Mouse (Mus musculus) neural tube, embryonic 14.5 days (tissue): Measurements from ENCODE around the gene Lsm11. TPM values are rescaled to one million over a fixed set of nuclear protein-coding genes. Genes with fewer than 3 reads are reported as not detected.
"Not testable (repeated sequence)": the region's sequence is repeated elsewhere in the genome, so short reads cannot be mapped to it uniquely, and the experiment has no call there.

Source experiments
- ATAC-seq: fragments of 200-750 bp; cut with Nextera tagmentation; 2 replicates; pipeline ENCODE4 v1.8.0; 2017; ENCODE audit warnings: low read depth, mild to moderate bottlenecking, moderate TSS enrichment, moderate library complexity
- H3K27ac ChIP-seq: fragments of 300-500 bp; sonication (generic); 2 replicates; pipeline ENCODE4 v1.5.1; 2014; ENCODE audit warnings: low read depth, mild to moderate bottlenecking, control low read depth, low read length, moderate library complexity, mixed read lengths
- H3K27me3 ChIP-seq: fragments of 300-500 bp; sonication (generic); 2 replicates; pipeline ENCODE4 v1.6.1; 2014; ENCODE audit warnings: low read length; ENCODE audit not compliant: control insufficient read depth, insufficient read depth
- H3K36me3 ChIP-seq: fragments of 300-500 bp; sonication (generic); 2 replicates; pipeline ENCODE4 v1.6.1; 2014; ENCODE audit warnings: low read length, mixed read lengths; ENCODE audit not compliant: control insufficient read depth, insufficient read depth
- H3K4me1 ChIP-seq: fragments of 300-500 bp; sonication (generic); 2 replicates; pipeline ENCODE4 v1.6.1; 2014; ENCODE audit warnings: low read length; ENCODE audit not compliant: control insufficient read depth, insufficient read depth
- H3K4me2 ChIP-seq: fragments of 300-500 bp; sonication (generic); 2 replicates; pipeline ENCODE4 v1.6.1; 2014; ENCODE audit warnings: mild to moderate bottlenecking, low read depth, low read length, control low read depth
- H3K4me3 ChIP-seq: fragments of 300-500 bp; sonication (generic); 2 replicates; pipeline ENCODE4 v1.5.1; 2014; ENCODE audit warnings: low read depth, low read length, control low read depth, mixed read lengths
- H3K9ac ChIP-seq: fragments of 300-500 bp; sonication (generic); replicated peaks from 2 replicates; pipeline ENCODE4 v1.6.1; 2014; ENCODE audit warnings: low read depth, mild to moderate bottlenecking, control low read depth, low read length, mixed read lengths
- H3K9me3 ChIP-seq: fragments of 300-500 bp; sonication (generic); 2 replicates; pipeline ENCODE4 v1.6.1; 2016; ENCODE audit warnings: low read length; ENCODE audit not compliant: control insufficient read depth
- WGBS: fragments of 180-500 bp; shearing (Covaris S2); extraction: QIAGEN DNeasy Blood & Tissue Kit; methylation state at CpG from one replicate; pipeline ENCODE4 v1.1.7; 2014; 5-methylcytosine and 5-hydroxymethylcytosine counted together
- polyA plus RNA-seq: library from polyadenylated mRNA; unstranded; fragments of >200 nt; fragmentation: Nextera tagmentation; extraction: Ambion mirVana; gene quantifications from 2 replicates; pipeline ENCODE4 v1.2.1, GENCODE M21; 2014

Gene Lsm11
- polyA plus RNA-seq, 1 experiment from 2014 or later = 29.4 TPM

GRCm38 (mm10) chr11:45881683-45882068 is 63.1 kb downstream of the Lsm11 start:
- ATAC-seq = peak; percentile 74; the same call in 1 of the 2 replicates
- H3K27ac ChIP-seq = no peak overlapping the region

GRCm38 (mm10) chr11:45881026-45881682 is 63.6 kb downstream of the Lsm11 start:
- 0 out of 2 replicates have a peak, but pooled peaks have one; percentile 42 for ATAC-seq
- Histone ChIP-seq H3K27ac (0 out of 2 replicates have a peak overlapping the region, but pooled peaks have one; percentile 5), H3K36me3 (no peaks in the 10 kb centered on the region; the same call in 1 of the 2 replicates), H3K4me3 (no peak overlapping the region), H3K27me3 (no peaks in the 10 kb centered on the region), H3K4me2 (peak overlapping the region; percentile 8; the same call in 1 of the 2 replicates), H3K9me3 (no peaks in the 10 kb centered on the region), H3K4me1 (peaks cover 10% of the 10 kb centered on the region), H3K9ac (no peak overlapping the region)
- WGBS = 30% methylated on average over 6 of the region's 6 CpGs

More at GRCm38 (mm10) chr11:45881683-45882068, 63.1 kb downstream of the Lsm11 start:
- Histone ChIP-seq H3K36me3 (no peaks in the 10 kb centered on the region; the same call in 1 of the 2 replicates), H3K9me3 (no peaks in the 10 kb centered on the region), H3K27me3 (no peaks in the 10 kb centered on the region), H3K4me1 (peaks cover 10% of the 10 kb centered on the region), H3K4me2 (no peak overlapping the region), H3K9ac (no peak overlapping the region), H3K4me3 (no peak overlapping the region)
- 33% methylated on average over 5 of the region's 5 CpGs for WGBS

GRCm38 (mm10) chr11:45879366-45879765 is 65.4 kb downstream of the Lsm11 start:
- H3K9me3 ChIP-seq, H3K36me3 ChIP-seq, H3K9ac ChIP-seq, H3K4me1 ChIP-seq, H3K27me3 ChIP-seq, H3K27ac ChIP-seq, H3K4me3 ChIP-seq, H3K4me2 ChIP-seq, ATAC-seq: not testable (repeated sequence)
- 60% methylated on average over 4 of the region's 4 CpGs for WGBS

Other genes with a start within 250 kb of the Lsm11 start
- gene Clint1, start 92.9 kb downstream of the Lsm11 start, polyA plus RNA-seq = 34.5 and 49.7 TPM in 2 replicates
- 9.6 and 11.5 TPM in 2 replicates for gene Thg1l, start 10.6 kb upstream of the Lsm11 start, polyA plus RNA-seq
- 0.11 and 0.12 TPM in 2 replicates for gene Sox30, start 35.4 kb upstream of the Lsm11 start, polyA plus RNA-seq
- gene Gm12166, start 107.4 kb upstream of the Lsm11 start, polyA plus RNA-seq = 4.6 and 6.1 TPM in 2 replicates
- gene Adam19, start 111.1 kb upstream of the Lsm11 start, polyA plus RNA-seq = 13.8 and 18.9 TPM in 2 replicates
- gene Nipal4, start 221.6 kb upstream of the Lsm11 start, polyA plus RNA-seq = 0.22 TPM in 1 of 2 replicates, not detected in the other